ENCODE assay signal across 8 mouse cellular contexts in genomic region chr9:67572790-67573682, GRCm38 (mm10). TPM values are rescaled to one million over a fixed set of nuclear protein-coding genes. Genes with fewer than 3 reads are reported as not detected.
DNase-seq lines count a peak whose midpoint lies in the region; ATAC-seq and TF ChIP-seq lines count a peak whose summit lies in the region.

No protein-coding gene starts in this region.

- intact Hi-C loops in heart, adult 2 months (cut with DNase I), result no loop called here

- no peak for TF ChIP-seq CTCF in heart, adult 2 months (IDR thresholded peaks at IDR 0.05)

- H3K36me3 ChIP-seq in heart, adult 2 months (ENCODE audit: control insufficient read depth, insufficient read depth, low read length), result no peaks in the 10 kb centered on the region
- H3K36me3 ChIP-seq in heart, embryonic 14.5 days (ENCODE audit: control insufficient read depth, insufficient read depth, low read length), result no peaks in the 10 kb centered on the region
- H3K36me3 ChIP-seq in midbrain, embryonic 10.5 days, result no peaks in the 10 kb centered on the region

- no peaks in the 10 kb centered on the region for H3K9me3 ChIP-seq in heart, embryonic 14.5 days (ENCODE audit: control insufficient read depth, low read length)
- H3K9me3 ChIP-seq in midbrain, embryonic 10.5 days (replicated peaks), result no peaks in the 10 kb centered on the region

- peak overlapping the region; percentile 40 for H3K4me2 ChIP-seq in heart, embryonic 14.5 days (ENCODE audit: low read length)

- no peak; the same call in 1 of the 2 replicates for ATAC-seq in heart, embryonic 14.5 days (ENCODE audit: insufficient number of reproducible peaks, insufficient read depth, low FRiP score, low read depth)

- H3K9ac ChIP-seq in heart, adult 2 months (ENCODE audit: low read depth, low read length), result no peak overlapping the region
- peak overlapping the region; percentile 13 for H3K9ac ChIP-seq in heart, embryonic 14.5 days (ENCODE audit: low read length)

- H3K27me3 ChIP-seq in heart, adult 2 months (ENCODE audit: control insufficient read depth, insufficient read depth, low read length), result no peaks in the 10 kb centered on the region
- no peaks in the 10 kb centered on the region for H3K27me3 ChIP-seq in heart, embryonic 14.5 days (ENCODE audit: control insufficient read depth, insufficient read depth, low read length)
- no peaks in the 10 kb centered on the region for H3K27me3 ChIP-seq in midbrain, embryonic 10.5 days (ENCODE audit: low read depth, poor library complexity, severe bottlenecking)

- peak overlapping the region; percentile 7; the same call in 1 of the 2 replicates for H3K27ac ChIP-seq in heart, adult 2 months
- H3K27ac ChIP-seq in heart, embryonic 14.5 days (replicated peaks in 1 of 2; ENCODE audit: control insufficient read depth in 1 of 2, insufficient read depth in 1 of 2, low read depth in 2 of 2, low read length in 2 of 2), result peak overlapping the region; percentile 34 to 84
- peak overlapping the region; percentile 38; the same call in 1 of the 2 replicates for H3K27ac ChIP-seq in midbrain, embryonic 10.5 days (replicated peaks)

- H3K4me3 ChIP-seq in heart, adult 2 months, result no peak overlapping the region
- peak overlapping the region in 1 of 2 experiments; percentile 8; a peak in 2 of 4 replicates for H3K4me3 ChIP-seq in heart, embryonic 14.5 days (ENCODE audit: control insufficient read depth in 1 of 2, insufficient read depth in 1 of 2, low read depth in 1 of 2, low read length in 2 of 2)
- H3K4me3 ChIP-seq in midbrain, embryonic 10.5 days, result no peak overlapping the region

- TF ChIP-seq POLR2A in heart, adult 2 months (IDR thresholded peaks at IDR 0.05; ENCODE audit: insufficient read depth, low read depth, low read length), result no peak

- 50% methylated on average over 10 of the region's 10 CpGs for whole genome bisulfite sequencing in heart, adult 2 months
- 36% methylated on average over 10 of the region's 10 CpGs for WGBS in heart, embryonic 14.5 days
- 56% methylated on average over 10 of the region's 10 CpGs for WGBS in midbrain, embryonic 10.5 days

- no peak for DNase-seq in heart, adult 2 months
- no peak for DNase-seq in heart, adult 8-10 months (ENCODE audit: low spot score)
- peak; percentile 42 for DNase-seq in cerebellum, adult 18-20 months
- no peak for DNase-seq in midbrain, embryonic 10.5 days (ENCODE audit: low spot score)
- no peak for DNase-seq in urinary bladder, postnatal 36 days (ENCODE audit: low spot score in 2 of 2)
- DNase-seq in spleen, postnatal 14 days (ENCODE audit: low spot score in 2 of 2), result no peak
- DNase-seq in kidney, adult 11 months, result no peak

- H3K4me1 ChIP-seq in heart, adult 2 months (ENCODE audit: control insufficient read depth, insufficient read depth, low read length), result peaks cover 5% of the 10 kb centered on the region
- peaks cover 16 to 24% of the 10 kb centered on the region in 2 experiments for H3K4me1 ChIP-seq in heart, embryonic 14.5 days (ENCODE audit: control insufficient read depth in 2 of 2, insufficient read depth in 2 of 2, low read length in 2 of 2)
- peaks cover 19% of the 10 kb centered on the region for H3K4me1 ChIP-seq in midbrain, embryonic 10.5 days

- 0 out of 2 replicates have a peak, but pooled peaks cover 2% of the 10 kb centered on the region for H3K79me2 ChIP-seq in heart, adult 2 months (replicated peaks; ENCODE audit: control insufficient read depth, insufficient read depth, low read length)

- no peak for TF ChIP-seq EP300 in heart, adult 2 months (IDR thresholded peaks at IDR 0.05; ENCODE audit: insufficient read depth, low read depth, low read length)

RNA-seq across cellular contexts. Expression of gene Tln2, which starts 13.5 kb away (rescaled TPM):
- 10 to 100 TPM; 67.1 to 78.2 TPM for total RNA-seq in heart, adult 2 months (2021)
- 20.1 and 29.3 TPM in 2 replicates for polyA plus RNA-seq in heart, adult 2 months (2012; rRNA removed)
- 10 to 100 TPM; 71.6 to 87.1 (median 76.7) TPM for total RNA-seq in heart, adult 8-10 months (2022)
- polyA plus RNA-seq in heart, embryonic 14.5 days (2014; fragmentation: Nextera tagmentation; extraction: Ambion mirVana), result 66.0 and 76.0 TPM in 2 replicates
- polyA plus RNA-seq in midbrain, embryonic 10.5 days (2016; fragmentation: Nextera tagmentation; extraction: Ambion mirVana), result 20.7 and 23.3 TPM in 2 replicates

Comparison
In these comparisons a context has a peak if more than half of its experiments do, and no peak if none do; other contexts are left out.
1. DNase-seq: peak in cerebellum, adult 18-20 months (2 of 2); none in heart, adult 2 months (0 of 2), heart, adult 8-10 months (single experiment), midbrain, embryonic 10.5 days (single experiment), urinary bladder, postnatal 36 days (0 of 2), spleen, postnatal 14 days (0 of 2) and kidney, adult 11 months (single experiment).
2. H3K27ac ChIP-seq: peak in every context shown above with its lines; median percentile 59 in heart, embryonic 14.5 days; 38 in midbrain, embryonic 10.5 days; 7 in heart, adult 2 months.